Mouse (Mus musculus) brown adipose tissue, adult 24 weeks (tissue): ENCODE data around the gene Hoxd3. TPM values are rescaled to one million over a fixed set of nuclear protein-coding genes. Genes with fewer than 3 reads are reported as not detected.

Experiments
- H3K27ac ChIP-seq: fragments of 200-500 bp; replicated peaks from 2 replicates; pipeline ENCODE4 v1.5.1; 2012; ENCODE audit warnings: low read depth, mild to moderate bottlenecking, low read length
- H3K4me1 ChIP-seq: fragments of 200-500 bp; 2 replicates; pipeline ENCODE4 v1.6.1; 2012; ENCODE audit warnings: low read length, mixed read lengths; ENCODE audit not compliant: control insufficient read depth, insufficient read depth, insufficient read length
- H3K4me3 ChIP-seq: fragments of 200-500 bp; 2 replicates; pipeline ENCODE4 v1.5.1; 2012; ENCODE audit warnings: low read depth, mild to moderate bottlenecking, low read length, moderate library complexity; ENCODE audit not compliant: insufficient read depth
- polyA plus RNA-seq: library from polyadenylated mRNA; stranded (reverse); fragments of >200 nt; gene quantifications from 2 replicates; pipeline ENCODE4 v1.2.4, GENCODE M21; 2012; ENCODE audit not compliant: missing spikeins, insufficient read depth, insufficient read length

Hoxd3 gene
- not detected in 2 replicates for polyA plus RNA-seq

- peak within 1 kb of the TSS; percentile 91 for H3K27ac ChIP-seq
- H3K4me1 ChIP-seq, result peaks cover 2% of the 10 kb centered on the region; the same call in 1 of the 2 replicates
- peak within 1 kb of the TSS; percentile 77 for H3K4me3 ChIP-seq
These were observed at the start of gene Hoxd3, which contains the start of gene Hoxd4 for GRCm38 (mm10) chr2:74711721-74712621. TSS of gene Hoxd3 (plus strand) at chr2:74711927. TSS of gene Hoxd4 (plus strand) at chr2:74711929.

- Histone ChIP-seq H3K4me3 (no peak overlapping the region), H3K4me1 (no peaks in the 10 kb centered on the region), H3K27ac (no peak overlapping the region)
These were observed 48.3 kb upstream of the Hoxd3 start for GRCm38 (mm10) chr2:74663291-74663925.

- Histone ChIP-seq H3K27ac (no peak overlapping the region), H3K4me1 (no peaks in the 10 kb centered on the region), H3K4me3 (no peak overlapping the region)
These were observed 45.3 kb upstream of the Hoxd3 start for GRCm38 (mm10) chr2:74666411-74666810.

- no peak overlapping the region for H3K27ac ChIP-seq
- H3K4me1 ChIP-seq, result no peaks in the 10 kb centered on the region
- H3K4me3 ChIP-seq, result no peak overlapping the region
These were observed 44.4 kb upstream of the Hoxd3 start for GRCm38 (mm10) chr2:74667191-74667841.

- Histone ChIP-seq H3K27ac (no peak within 1 kb of the TSS), H3K4me3 (peak within 1 kb of the TSS; percentile 41), H3K4me1 (no peaks in the 10 kb centered on the region)
These were observed 43.8 kb upstream of the Hoxd3 start, which contains the start of gene Hoxd13 for GRCm38 (mm10) chr2:74667842-74668357. TSS of gene Hoxd13 (plus strand) at chr2:74668310.

- Histone ChIP-seq H3K4me3 (peak overlapping the region; percentile 41), H3K27ac (no peak overlapping the region)
These were observed 43.1 kb upstream of the Hoxd3 start for GRCm38 (mm10) chr2:74668370-74669229.

GRCm38 (mm10) chr2:74669230-74669578 is 42.5 kb upstream of the Hoxd3 start:
- Histone ChIP-seq H3K4me1 (no peaks in the 10 kb centered on the region), H3K4me3 (no peak overlapping the region), H3K27ac (no peak overlapping the region)

More at GRCm38 (mm10) chr2:74668370-74669229, 43.1 kb upstream of the Hoxd3 start:
- no peaks in the 10 kb centered on the region for H3K4me1 ChIP-seq

- H3K4me1 ChIP-seq, result no peaks in the 10 kb centered on the region
- H3K4me3 ChIP-seq, result no peak overlapping the region
These were observed 42.0 kb upstream of the Hoxd3 start for GRCm38 (mm10) chr2:74669650-74670235.

GRCm38 (mm10) chr2:74670632-74671188 is 41.0 kb upstream of the Hoxd3 start:
- H3K4me3 ChIP-seq, result no peak overlapping the region
- no peaks in the 10 kb centered on the region for H3K4me1 ChIP-seq
- no peak overlapping the region for H3K27ac ChIP-seq

More at GRCm38 (mm10) chr2:74669650-74670235, 42.0 kb upstream of the Hoxd3 start:
- H3K27ac ChIP-seq, result no peak overlapping the region

GRCm38 (mm10) chr2:74671847-74672246 is 39.9 kb upstream of the Hoxd3 start:
- Histone ChIP-seq H3K4me3 (no peak overlapping the region), H3K4me1 (no peaks in the 10 kb centered on the region), H3K27ac (no peak overlapping the region)

- H3K27ac ChIP-seq, result no peak overlapping the region
- H3K4me1 ChIP-seq, result no peaks in the 10 kb centered on the region
- H3K4me3 ChIP-seq, result peak overlapping the region; percentile 36; the same call in 1 of the 2 replicates
These were observed 39.0 kb upstream of the Hoxd3 start for GRCm38 (mm10) chr2:74672481-74673362.

- H3K4me1 ChIP-seq, result no peaks in the 10 kb centered on the region
- H3K27ac ChIP-seq, result no peak overlapping the region
- H3K4me3 ChIP-seq, result no peak overlapping the region
These were observed 37.8 kb upstream of the Hoxd3 start for GRCm38 (mm10) chr2:74673835-74674425.
